Mouse (Mus musculus) thymus, postnatal 4 days (tissue): ENCODE results near the gene Rbm6.

Experiments
- DNase-seq: peaks from one replicate; pipeline ENCODE4 v3.0.0; 2021

Gene Rbm6

DNA sequence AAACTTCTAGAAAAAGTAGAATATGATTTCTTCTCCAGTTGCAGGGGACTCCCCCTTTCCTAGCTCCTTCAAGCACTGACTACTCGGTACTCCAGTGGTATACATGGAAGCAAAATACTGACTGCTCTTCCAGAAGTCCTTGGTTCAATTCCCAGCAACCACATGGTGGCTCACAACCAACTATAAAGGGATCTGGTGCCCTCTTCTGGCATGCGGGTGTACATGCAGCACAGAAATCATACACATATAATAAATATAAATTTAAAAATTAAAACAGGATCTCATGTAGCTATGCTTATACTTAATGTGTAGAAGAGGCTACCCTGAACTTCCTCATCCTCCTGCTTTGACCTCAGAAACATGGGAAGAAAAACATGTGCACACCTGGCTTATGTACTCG is 126.4 kb downstream of the Rbm6 start:
- DNase-seq: peak; percentile 37

GRCm38 (mm10) chr9:107744061-107744460 is 129.0 kb downstream of the Rbm6 start:
- no peak for DNase-seq

GRCm38 (mm10) chr9:107738841-107739202 is 134.2 kb downstream of the Rbm6 start:
- DNase-seq: peak; percentile 62

DNA sequence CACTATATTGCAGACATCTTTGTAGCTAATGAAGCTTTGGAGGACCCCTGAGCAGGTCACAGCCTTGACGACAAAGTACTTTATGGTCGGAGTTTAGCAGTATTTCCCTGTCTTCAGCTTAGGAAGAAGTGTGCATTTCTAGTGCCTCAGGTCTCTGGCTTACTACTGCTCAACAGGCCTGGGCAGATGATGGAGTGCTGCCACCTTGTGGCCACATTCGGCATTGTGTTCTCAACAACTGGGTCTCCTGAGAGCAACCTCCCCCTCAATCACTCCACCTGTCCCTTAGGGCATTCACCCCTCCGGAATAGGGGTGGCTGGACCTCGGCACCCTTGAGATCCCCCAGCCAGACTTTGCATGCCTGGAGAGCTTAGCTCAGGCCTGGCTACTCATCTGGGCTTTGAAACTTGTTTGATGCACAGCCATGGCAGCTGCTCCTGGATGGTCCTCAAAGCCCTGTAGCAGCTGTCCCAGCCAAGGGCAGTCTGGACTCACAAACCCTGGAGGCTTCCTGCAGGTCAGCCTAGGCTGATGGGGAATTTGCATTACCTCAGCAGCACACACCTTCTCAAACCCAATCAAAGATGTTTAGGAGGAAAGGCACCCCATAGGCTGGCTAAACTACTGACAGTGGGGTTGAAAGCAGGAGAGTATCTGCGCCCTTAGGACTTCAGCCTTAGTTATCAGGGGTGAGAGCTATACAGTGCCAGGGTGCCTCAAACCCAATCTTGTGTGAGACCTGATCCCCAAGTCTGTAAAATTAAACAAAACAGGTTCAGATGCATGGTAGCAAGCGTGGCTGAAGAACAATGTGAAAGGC is 134.8 kb downstream of the Rbm6 start:
- DNase-seq: peak; percentile 94

DNA sequence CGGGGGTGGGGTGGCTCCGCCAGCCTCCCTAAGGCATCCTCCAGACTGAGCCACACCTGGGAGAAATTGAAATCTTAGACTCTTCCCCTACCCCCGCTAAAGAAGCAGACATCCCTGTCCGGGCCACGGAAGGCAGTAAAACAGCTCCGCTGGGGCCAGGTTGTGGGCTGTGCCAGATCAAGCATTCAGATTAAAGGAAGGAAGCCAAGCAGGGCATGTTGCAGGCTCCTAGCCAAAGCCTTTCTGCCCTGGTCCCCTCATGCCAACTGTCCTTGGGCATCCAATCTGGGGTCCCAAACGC is 136.9 kb downstream of the Rbm6 start:
- DNase-seq: peak; percentile 71

DNA sequence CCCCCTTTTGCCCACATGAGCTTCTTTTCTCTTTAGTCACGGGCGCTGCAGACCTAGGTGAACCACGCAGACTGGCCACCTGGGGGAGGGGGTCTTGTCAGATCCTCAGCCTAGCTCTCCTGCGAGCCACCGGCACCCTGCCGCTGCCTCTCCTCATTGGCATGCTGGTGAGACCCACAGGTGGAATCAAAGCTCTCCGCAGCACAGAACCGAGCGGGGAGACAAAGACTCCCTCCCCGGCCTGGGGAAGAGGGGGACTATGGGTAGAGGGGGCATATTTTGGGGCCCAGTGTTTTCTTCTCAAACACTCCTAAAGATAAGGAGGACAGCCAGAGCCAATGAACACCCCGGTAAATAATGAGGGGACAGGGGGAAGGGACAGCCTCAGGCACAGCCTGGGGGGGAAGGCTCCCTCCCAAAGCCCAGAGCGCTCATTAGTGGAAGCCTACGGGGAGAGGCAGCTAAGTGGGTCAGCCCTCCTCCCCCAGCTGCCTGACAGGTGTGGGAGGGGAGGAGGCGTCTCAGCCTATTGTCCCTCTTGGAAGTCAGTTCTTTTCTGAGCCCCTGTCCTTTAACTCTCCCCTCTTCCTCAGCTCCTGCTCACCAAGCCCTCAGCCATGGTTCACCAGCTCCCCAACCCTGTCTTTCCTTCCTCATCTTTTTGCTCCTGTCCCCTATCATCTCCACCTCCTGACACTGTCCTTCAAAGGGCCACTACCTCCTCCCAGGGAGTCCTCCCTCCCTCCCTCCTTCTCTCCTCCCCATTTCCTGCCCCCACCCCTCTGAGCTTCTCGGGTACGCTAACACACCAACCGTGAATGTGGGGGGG is 137.5 kb downstream of the Rbm6 start:
- DNase-seq: peak; percentile 73

DNA sequence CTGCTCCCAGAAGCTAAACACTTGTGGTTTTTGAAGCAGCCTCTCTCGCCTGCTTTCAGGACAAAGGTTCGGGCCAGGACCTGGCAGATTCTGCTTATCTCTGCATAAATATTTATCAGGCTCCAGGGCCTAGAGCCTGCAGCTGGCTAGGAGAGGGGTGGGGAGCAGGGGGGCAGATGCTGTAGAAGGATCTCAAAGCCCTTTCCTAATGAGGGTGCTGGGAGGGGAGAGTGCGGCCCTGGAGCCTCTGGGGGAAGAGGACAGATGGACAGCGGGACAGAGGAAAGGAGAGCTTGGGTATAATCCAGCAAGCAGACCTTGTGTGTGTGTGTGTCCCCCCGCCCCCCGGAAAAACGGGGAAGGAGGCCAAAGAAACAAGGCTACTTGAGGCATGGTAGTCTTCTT is 138.5 kb downstream of the Rbm6 start:
- DNase-seq: no peak

GRCm38 (mm10) chr9:107729709-107730108 is 143.3 kb downstream of the Rbm6 start:
- no peak for DNase-seq

- DNase-seq: no peak
Measured at GRCm38 (mm10) chr9:107728919-107729670, 143.9 kb downstream of the Rbm6 start.

GRCm38 (mm10) chr9:107727041-107727440 is 146.0 kb downstream of the Rbm6 start:
- no peak for DNase-seq

DNA sequence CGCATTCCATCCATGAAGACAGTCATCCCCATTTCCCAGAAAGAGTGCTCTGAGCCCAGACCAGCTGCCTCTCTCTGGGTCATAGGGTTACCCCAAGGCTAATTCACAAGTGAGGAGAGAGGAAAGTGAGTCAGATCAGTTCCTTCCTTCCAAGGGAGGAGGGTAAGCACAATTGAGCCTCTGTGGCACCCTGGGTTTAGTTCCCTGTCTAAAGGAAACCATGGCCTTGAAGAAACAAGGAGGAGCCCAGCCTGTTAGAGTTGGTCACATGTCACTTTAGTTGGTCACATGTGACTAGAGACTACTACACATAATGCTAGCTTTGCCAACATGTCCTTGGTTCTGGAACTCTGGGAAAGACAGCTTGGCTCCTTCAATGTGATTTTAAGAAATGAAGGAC is 148.2 kb downstream of the Rbm6 start:
- DNase-seq: no peak

DNA sequence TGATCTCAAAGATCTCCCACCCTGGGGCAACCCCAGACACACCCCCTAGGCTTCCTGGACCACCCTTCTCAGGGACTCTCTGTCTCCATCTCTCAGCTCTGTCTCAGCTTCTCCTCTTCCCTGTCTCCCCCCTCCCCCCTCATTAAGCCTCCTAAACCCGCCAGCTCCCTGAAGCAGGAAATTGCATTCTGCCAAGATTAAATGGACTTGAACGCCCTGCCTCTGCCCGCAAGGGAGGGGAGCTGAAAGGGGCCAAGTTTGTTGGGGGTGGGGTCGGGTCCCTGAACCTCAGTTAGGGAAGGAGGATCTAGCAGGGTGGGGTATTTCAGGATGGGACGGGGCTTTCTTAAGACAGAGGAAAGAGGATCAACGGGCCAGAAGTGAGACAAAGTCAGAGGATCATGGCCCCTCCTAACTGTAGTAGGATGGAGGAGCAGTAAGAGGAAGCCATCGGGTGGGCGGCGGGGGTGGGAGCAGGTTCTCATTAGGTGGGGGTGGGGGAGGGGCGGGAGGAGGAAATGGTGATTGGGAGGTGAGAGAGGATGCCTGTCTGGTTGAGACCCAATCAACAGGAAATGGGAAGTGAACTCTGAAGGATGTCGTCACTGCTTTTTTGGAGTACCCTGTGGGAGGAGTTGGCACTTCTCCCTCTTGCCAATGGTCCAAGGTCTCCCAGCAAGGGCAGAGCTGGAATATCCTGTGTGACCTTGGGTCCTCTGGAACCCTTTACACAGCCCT is 149.1 kb downstream of the Rbm6 start:
- DNase-seq: no peak
